Mouse (Mus musculus) small intestine, adult 2 months (tissue): ENCODE data around the gene Lmod1.

Experiments used
- CTCF ChIP-seq: fragments of 200-500 bp; IDR thresholded peaks from 2 replicates; pipeline ENCODE4 v1.5.1; 2012; ENCODE audit warnings: low read depth, mild to moderate bottlenecking, control low read depth, inconsistent platforms, low read length, moderate library complexity, mixed read lengths; ENCODE audit not compliant: insufficient replicate concordance, insufficient read length; ENCODE audit errors: extremely low read depth
- POLR2A ChIP-seq: fragments of 200-500 bp; IDR thresholded peaks from 2 replicates; pipeline ENCODE4 v1.6.1; 2012; ENCODE audit warnings: low read depth, mild to moderate bottlenecking, control low read depth, inconsistent platforms, low read length, moderate library complexity

DNA sequence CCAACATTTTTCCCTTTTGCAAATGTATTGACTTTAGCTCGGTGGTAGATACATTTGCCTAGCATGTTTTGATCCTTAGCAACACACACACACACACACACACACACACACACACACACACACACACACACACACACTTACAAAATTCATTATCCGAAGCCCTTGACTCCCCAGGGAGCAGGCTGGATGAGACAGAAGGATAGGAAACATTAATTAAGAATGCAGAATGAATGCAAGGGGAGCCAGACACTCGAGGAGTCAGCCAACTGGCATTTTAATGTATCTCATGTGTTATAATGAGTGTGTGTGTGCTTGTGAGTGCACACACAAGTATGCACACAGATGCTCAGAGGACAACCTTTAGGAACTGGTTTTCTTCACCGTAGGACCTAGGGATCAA, 36.9 kb downstream of the Lmod1 start:
- TF ChIP-seq POLR2A (no peak), CTCF (no peak)
